In the genomic region with DNA sequence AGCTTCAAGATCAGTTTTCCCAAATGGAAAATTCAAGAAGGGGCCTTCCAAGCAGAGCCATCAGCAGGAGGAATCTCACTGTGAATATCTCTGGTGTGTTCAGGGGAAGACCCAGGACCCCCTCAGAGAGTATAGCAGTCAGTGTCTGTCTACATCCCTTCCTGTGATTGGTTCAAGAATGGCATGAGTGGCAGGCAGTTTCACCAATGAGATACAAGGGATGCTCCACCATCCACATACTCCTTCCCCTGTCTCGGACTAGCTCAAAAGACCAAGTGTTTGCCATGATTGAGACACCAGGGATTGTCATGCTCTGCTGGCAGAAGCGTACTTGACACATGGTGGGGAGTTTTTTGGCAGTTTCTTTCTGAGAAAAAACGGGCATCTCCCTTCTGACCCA, we compare ENCODE assay signal across 19 mouse cellular contexts. TPM values are rescaled to one million over a fixed set of nuclear protein-coding genes. Genes with fewer than 3 reads are reported as not detected.
DNase-seq lines count a peak whose midpoint lies in the region; TF ChIP-seq lines count a peak whose summit lies in the region.
"Had no signal": no experiment of that assay in that cellular context is flagged by ENCODE, and none has a peak within 500 bp of the region (broad histone marks: within the 10 kb centered on the region; RNA-seq: fewer than 3 reads in every experiment).

No protein-coding gene starts in this region.

- H3K27ac ChIP-seq in kidney, adult 2 months (ENCODE audit: insufficient read depth, low read depth, low read length): no peak overlapping the region
- H3K27ac ChIP-seq: limb, embryonic 15.5 days had no signal

- H3K36me3 ChIP-seq in kidney, adult 2 months (ENCODE audit: control insufficient read depth, insufficient read depth, low read length): no peaks in the 10 kb centered on the region

- no peak overlapping the region for H3K4me3 ChIP-seq in kidney, adult 2 months (ENCODE audit: insufficient read depth, low read depth, low read length)
- H3K4me3 ChIP-seq: heart, embryonic 12.5 days; limb, embryonic 15.5 days; myocyte had no signal

- H3K27me3 ChIP-seq in kidney, adult 2 months (replicated peaks; ENCODE audit: control insufficient read depth, insufficient read depth, low read length): no peaks in the 10 kb centered on the region
- H3K27me3 ChIP-seq: heart, embryonic 12.5 days; limb, embryonic 15.5 days had no signal

- TF ChIP-seq CTCF in kidney, adult 2 months (conservative IDR thresholded peaks at IDR 0.05; ENCODE audit: insufficient read depth, insufficient read length, low read depth, low read length): no peak

- H3K4me1 ChIP-seq in kidney, adult 2 months (ENCODE audit: control insufficient read depth, insufficient read depth, low read length): no peaks in the 10 kb centered on the region
- H3K4me1 ChIP-seq: limb, embryonic 15.5 days had no signal

- 72% methylated on average over 3 of the region's 3 CpGs for WGBS in kidney, adult 2 months

- peak; percentile 83 to 84 for DNase-seq in cerebellum, postnatal 10 days
- DNase-seq in cerebellum, adult 18-20 months: no peak
- DNase-seq in kidney, adult 2 months: peak; percentile 25
- DNase-seq in kidney, adult 18-20 months: no peak
- DNase-seq in thymus, postnatal 14 days: peak; percentile 30
- no peak for DNase-seq in thymus, adult 18-20 months
- DNase-seq in retina, postnatal 1 day: peak; percentile 78
- DNase-seq in gastrocnemius, postnatal 25 days: no peak
- DNase-seq: adrenal gland, adult 2 months; heart, postnatal 4 days; kidney, adult 11 months; lung, adult 2 months; right cerebral cortex, postnatal 4 days; thymus, postnatal 25 days had no signal

- TF ChIP-seq POLR2A in kidney, adult 2 months (IDR thresholded peaks at IDR 0.05; ENCODE audit: low read depth, low read length): no peak

RNA-seq across cellular contexts. Expression of a gene that starts 21.6 kb away (rescaled TPM):
- polyA plus RNA-seq in kidney, adult 2 months (2012; rRNA removed): 123 and 145 TPM in 2 replicates
- total RNA-seq in gastrocnemius, postnatal 25 days (2021): 10 to 100 TPM; 73.2 to 75.3 TPM

RNA-seq across cellular contexts. Expression of a gene that starts 35.0 kb away (rescaled TPM):
- 0.64 and 1.2 TPM in 2 replicates for polyA plus RNA-seq in kidney, adult 2 months (2012; rRNA removed)
- not detected for total RNA-seq in gastrocnemius, postnatal 25 days (2021)
- total RNA-seq: gastrocnemius, postnatal 4 days; heart, postnatal 4 days had no signal
- polyA plus RNA-seq: forebrain, embryonic 16.5 days; heart, embryonic 12.5 days had no signal

RNA-seq across cellular contexts. Expression of a gene that starts 56.1 kb away (rescaled TPM):
- 38.9 and 52.2 TPM in 2 replicates for polyA plus RNA-seq in kidney, adult 2 months (2012; rRNA removed)
- 1 to 10 TPM; 3.6 to 4.4 TPM for total RNA-seq in gastrocnemius, postnatal 25 days (2021)

RNA-seq across cellular contexts. Expression of a gene that starts 59.1 kb away (rescaled TPM):
- polyA plus RNA-seq in kidney, adult 2 months (2012; rRNA removed): 41.8 and 47.6 TPM in 2 replicates
- 10 to 100 TPM; 35.3 to 42.2 TPM for total RNA-seq in gastrocnemius, postnatal 25 days (2021)

Comparison
In these comparisons a context has a peak if more than half of its experiments do, and no peak if none do; other contexts are left out.
1. DNase-seq: peak in cerebellum, postnatal 10 days (2 of 2), kidney, adult 2 months (single experiment), thymus, postnatal 14 days (single experiment) and retina, postnatal 1 day (single experiment); none in cerebellum, adult 18-20 months (0 of 2), kidney, adult 18-20 months (single experiment), thymus, adult 18-20 months (0 of 2) and gastrocnemius, postnatal 25 days (single experiment).